Comparison of ENCODE assay signal across 19 mouse cellular contexts in genomic region chr6:108324464-108325025, GRCm38 (mm10).
A peak's percentile ranks its signal among the peaks of the same experiment; 100 is the strongest.
DNase-seq lines count a peak whose midpoint lies in the region; ATAC-seq and TF ChIP-seq lines count a peak whose summit lies in the region.
"Had no signal": no experiment of that assay in that cellular context is flagged by ENCODE, and none has a peak within 500 bp of the region (broad histone marks: within the 10 kb centered on the region; RNA-seq: fewer than 3 reads in every experiment).

No protein-coding gene starts in this region.

- no peaks in the 10 kb centered on the region for H3K9me3 ChIP-seq in hindbrain, postnatal 0 days (ENCODE audit: low read length)
- H3K9me3 ChIP-seq: embryonic facial prominence, embryonic 12.5 days; forebrain, embryonic 12.5 days; heart, embryonic 13.5 days; hindbrain, embryonic 12.5 days had no signal

- DNase-seq in left cerebral cortex, adult 2 months (ENCODE audit: extremely low spot score in 1 of 2, low spot score in 2 of 2) = no peak
- no peak for DNase-seq in left cerebral cortex, postnatal 25 days (ENCODE audit: low spot score in 2 of 2)
- peak; percentile 84 for DNase-seq in induced T-regulatory cell, adult 2 months (ENCODE audit: low read depth)
- no peak for DNase-seq in hindbrain, postnatal 0 days (ENCODE audit: low spot score)
- DNase-seq in MN1 (ENCODE audit: low spot score) = no peak
- DNase-seq: adrenal gland, adult 8-10 months; cerebellum, adult 11 months; cerebellum, adult 8-10 months; cerebellum, postnatal 14 days; gastrocnemius, postnatal 14 days; heart, postnatal 4 days had no signal

- H3K27me3 ChIP-seq in hindbrain, postnatal 0 days (ENCODE audit: insufficient read depth, low read length) = no peaks in the 10 kb centered on the region
- H3K27me3 ChIP-seq: embryonic facial prominence, embryonic 12.5 days; forebrain, embryonic 12.5 days; heart, embryonic 13.5 days; hindbrain, embryonic 12.5 days had no signal

- no peaks in the 10 kb centered on the region for H3K36me3 ChIP-seq in hindbrain, postnatal 0 days (ENCODE audit: insufficient read depth, low read length)
- H3K36me3 ChIP-seq: embryonic facial prominence, embryonic 12.5 days; forebrain, embryonic 12.5 days; hindbrain, embryonic 12.5 days had no signal

- intact Hi-C loops in left cerebral cortex, adult 2 months (cut with DNase I) = loop anchor here (5.0 kb wide), 2 partner anchors 72 to 192 kb away; no protein-coding TSS in a partner anchor
- intact Hi-C loops in left cerebral cortex, postnatal 25 days (cut with DNase I) = loop anchor here (5.0 kb wide), 2 partner anchors 87 to 192 kb away; no protein-coding TSS in a partner anchor

- 88% methylated on average over 6 of the region's 6 CpGs for WGBS in hindbrain, postnatal 0 days

- no peak overlapping the region for H3K4me2 ChIP-seq in hindbrain, postnatal 0 days (ENCODE audit: low read depth, low read length)
- H3K4me2 ChIP-seq: embryonic facial prominence, embryonic 12.5 days; forebrain, embryonic 12.5 days; heart, embryonic 13.5 days; hindbrain, embryonic 12.5 days had no signal

- TF ChIP-seq CTCF in left cerebral cortex, adult 2 months (IDR thresholded peaks at IDR 0.05) = no peak
- no peak for TF ChIP-seq CTCF in hindbrain, postnatal 0 days (IDR thresholded peaks at IDR 0.05; ENCODE audit: low read depth)

- no peaks in the 10 kb centered on the region for H3K4me1 ChIP-seq in hindbrain, postnatal 0 days (ENCODE audit: insufficient read depth, low read length)
- H3K4me1 ChIP-seq: embryonic facial prominence, embryonic 12.5 days; forebrain, embryonic 12.5 days; hindbrain, embryonic 12.5 days had no signal

- peak overlapping the region; percentile 47; the same call in 1 of the 2 replicates for H3K27ac ChIP-seq in left cerebral cortex, adult 2 months
- no peak overlapping the region for H3K27ac ChIP-seq in hindbrain, postnatal 0 days
- H3K27ac ChIP-seq: embryonic facial prominence, embryonic 12.5 days; forebrain, embryonic 12.5 days; heart, embryonic 13.5 days; hindbrain, embryonic 12.5 days had no signal

- peak; percentile 65 for ATAC-seq in activated CD4-positive, CD25-positive, alpha-beta regulatory T cell, adult 4 months
- ATAC-seq in hindbrain, postnatal 0 days = no peak
- ATAC-seq: forebrain, embryonic 16.5 days; hindbrain, embryonic 16.5 days; intestine, embryonic 16.5 days had no signal

- H3K9ac ChIP-seq in hindbrain, postnatal 0 days (replicated peaks; ENCODE audit: low read length) = no peak overlapping the region
- H3K9ac ChIP-seq: embryonic facial prominence, embryonic 12.5 days; forebrain, embryonic 12.5 days; heart, embryonic 13.5 days; hindbrain, embryonic 12.5 days had no signal

- no peak overlapping the region for H3K4me3 ChIP-seq in left cerebral cortex, adult 2 months
- H3K4me3 ChIP-seq in hindbrain, postnatal 0 days (ENCODE audit: low read length) = no peak overlapping the region
- H3K4me3 ChIP-seq: embryonic facial prominence, embryonic 12.5 days; forebrain, embryonic 12.5 days; heart, embryonic 13.5 days; hindbrain, embryonic 12.5 days had no signal
